Mouse (Mus musculus) layer of hippocampus, postnatal 14 days (tissue): ENCODE measurements at regions not wholly inside any gene's neighbourhood (a gene's known extent, or its start where the extent isn't known, plus 50 kb on each side); places are given as distances from the start of the nearest gene placed in this dataset.
"Not testable (repeated sequence)": the region's sequence is repeated elsewhere in the genome, so short reads cannot be mapped to it uniquely, and the experiment has no call there.

Source experiments
- DNase-seq, 2 experiments: peaks; one replicate each; pipeline ENCODE4 v3.0.0; 2021 to 2022; ENCODE audit warnings: low spot score in 2 of 2, mixed read lengths in 1 of 2

GRCm38 (mm10) chr6:68532599-68532998 is 997.0 kb upstream of the Tacstd2 start:
- DNase-seq = no peak

- DNase-seq = no peak
Measured at GRCm38 (mm10) chr6:68503937-68504336, 968.3 kb upstream of the Tacstd2 start.

GRCm38 (mm10) chr6:68481137-68481536 is 945.5 kb upstream of the Tacstd2 start:
- no peak for DNase-seq

GRCm38 (mm10) chr6:68474872-68475271 is 939.3 kb upstream of the Tacstd2 start:
- DNase-seq = peak in 1 of 2 experiments; percentile 0

GRCm38 (mm10) chr6:68453061-68453803 is 917.6 kb upstream of the Tacstd2 start:
- not testable (repeated sequence) for DNase-seq

- DNase-seq = no peak
Measured at GRCm38 (mm10) chr6:68449042-68449832, 913.6 kb upstream of the Tacstd2 start.

- no peak for DNase-seq
Measured at GRCm38 (mm10) chr6:68445782-68446181, 910.2 kb upstream of the Tacstd2 start.

- DNase-seq = no peak
Measured at GRCm38 (mm10) chr6:68437184-68437583, 901.6 kb upstream of the Tacstd2 start.
